Mouse (Mus musculus) megakaryocyte, embryonic 14.5 days (primary cell): Measurements from ENCODE around the gene Nrros.

Experiments used
- FLI1 ChIP-seq: IDR thresholded peaks from 2 replicates; pipeline ENCODE4 v1.6.1; 2012; ENCODE audit warnings: low read length, inconsistent platforms, mixed read lengths
- GATA1 ChIP-seq: IDR thresholded peaks from 3 replicates; pipeline ENCODE4 v1.6.1; 2012; ENCODE audit warnings: mixed read lengths, low read length, inconsistent platforms, borderline replicate concordance

GRCm38 (mm10) chr16:32174340-32175005 is 9.1 kb upstream of the Nrros start:
- TF ChIP-seq GATA1 (no peak), FLI1 (no peak)
